Mouse (Mus musculus) hindbrain, embryonic 16.5 days (tissue): Measurements from ENCODE around the gene Pdcd4. TPM values are rescaled to one million over a fixed set of nuclear protein-coding genes. Genes with fewer than 3 reads are reported as not detected.
"Not testable (repeated sequence)": the region's sequence is repeated elsewhere in the genome, so short reads cannot be mapped to it uniquely, and the experiment has no call there.

ENCODE experiments used
- ATAC-seq: fragments of 200-750 bp; cut with Nextera tagmentation; 2 replicates; pipeline ENCODE4 v1.8.0; 2017; ENCODE audit warnings: moderate TSS enrichment, moderate library complexity
- H3K27ac ChIP-seq: fragments of 300-500 bp; sonication (generic); 2 replicates; pipeline ENCODE4 v1.5.1; 2014; ENCODE audit warnings: low read depth, mild to moderate bottlenecking, control low read depth, low read length, moderate library complexity
- H3K27me3 ChIP-seq: fragments of 300-500 bp; sonication (generic); replicated peaks from 2 replicates; pipeline ENCODE4 v1.6.1; 2014; ENCODE audit warnings: low read length; ENCODE audit not compliant: control insufficient read depth, insufficient read depth
- H3K36me3 ChIP-seq: fragments of 300-500 bp; sonication (generic); 2 replicates; pipeline ENCODE4 v1.6.1; 2014; ENCODE audit warnings: mild to moderate bottlenecking, low read length, moderate library complexity, mixed read lengths; ENCODE audit not compliant: control insufficient read depth, insufficient read depth
- H3K4me1 ChIP-seq: fragments of 300-500 bp; sonication (generic); 2 replicates; pipeline ENCODE4 v1.6.1; 2014; ENCODE audit warnings: low read depth, low read length; ENCODE audit not compliant: control insufficient read depth, insufficient read depth
- H3K4me2 ChIP-seq: fragments of 300-500 bp; sonication (generic); 2 replicates; pipeline ENCODE4 v1.6.1; 2014; ENCODE audit warnings: mild to moderate bottlenecking, low read length, control low read depth, moderate library complexity
- H3K4me3 ChIP-seq: fragments of 300-500 bp; sonication (generic); 2 replicates; pipeline ENCODE4 v1.5.1; 2014; ENCODE audit warnings: mild to moderate bottlenecking, low read length, control low read depth, moderate library complexity
- H3K9ac ChIP-seq: fragments of 300-500 bp; sonication (generic); 2 replicates; pipeline ENCODE4 v1.6.1; 2014; ENCODE audit warnings: low read depth, mild to moderate bottlenecking, control low read depth, low read length, moderate library complexity
- H3K9me3 ChIP-seq: fragments of 300-500 bp; sonication (generic); 2 replicates; pipeline ENCODE4 v1.6.1; 2014; ENCODE audit warnings: mild to moderate bottlenecking, low read length, moderate library complexity; ENCODE audit not compliant: control insufficient read depth
- WGBS: fragments of 180-500 bp; shearing (Covaris S2); extraction: QIAGEN DNeasy Blood & Tissue Kit; methylation state at CpG from one replicate; pipeline ENCODE4 v1.1.7; 2014; 5-methylcytosine and 5-hydroxymethylcytosine counted together
- polyA plus RNA-seq: library from polyadenylated mRNA; unstranded; fragments of >200 nt; fragmentation: Nextera tagmentation; extraction: Ambion mirVana; gene quantifications from 2 replicates; pipeline ENCODE4 v1.2.1, GENCODE M21; 2015

Pdcd4 gene
- polyA plus RNA-seq, 1 experiment from 2014 or later = 54.8 TPM

DNA sequence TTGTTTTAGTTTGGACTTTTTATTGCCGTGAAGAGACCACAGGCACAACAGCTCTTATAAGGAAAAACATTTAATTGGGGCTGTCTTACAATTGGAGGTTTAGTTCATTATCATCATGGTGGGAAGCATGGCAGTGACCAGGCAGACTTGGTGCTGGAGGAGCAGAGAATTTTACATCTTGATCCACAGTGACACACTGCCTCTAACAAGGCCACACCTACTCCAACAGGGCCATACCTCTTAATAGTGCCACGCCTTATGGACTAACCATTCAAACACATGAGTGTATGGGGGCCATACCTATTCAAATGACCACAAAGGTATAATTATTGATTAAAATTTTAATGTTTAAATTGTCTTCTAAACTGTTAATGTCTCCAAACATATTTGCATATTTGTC, 65.5 kb downstream of the Pdcd4 start:
- Histone ChIP-seq H3K4me1 (no peaks in the 10 kb centered on the region), H3K4me3 (no peak overlapping the region), H3K9ac (no peak overlapping the region), H3K9me3 (no peaks in the 10 kb centered on the region), H3K4me2 (no peak overlapping the region), H3K27me3 (no peaks in the 10 kb centered on the region), H3K27ac (no peak overlapping the region), H3K36me3 (no peaks in the 10 kb centered on the region)
- WGBS = 94% methylated on average over 2 of the region's 2 CpGs
- no peak for ATAC-seq

DNA sequence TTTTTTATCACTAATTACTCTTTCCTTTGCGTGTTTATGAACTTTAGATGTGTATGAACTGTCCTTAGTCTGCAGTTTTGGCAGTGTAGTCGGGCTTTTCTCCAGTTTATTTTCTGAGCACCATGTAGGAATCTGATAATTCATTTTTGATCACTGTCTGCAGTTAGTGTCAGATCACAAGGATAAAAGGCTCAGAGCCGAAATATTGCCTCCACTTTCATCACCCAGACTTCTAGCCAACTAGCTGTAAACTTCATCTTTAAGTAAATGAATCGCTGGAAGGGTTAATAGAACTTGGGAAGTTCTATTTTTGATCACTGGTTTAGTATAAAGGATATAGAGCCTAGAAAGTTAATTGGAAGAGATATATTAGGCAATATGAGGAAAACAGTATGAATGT, 70.5 kb downstream of the Pdcd4 start:
- Histone ChIP-seq H3K4me2 (no peak overlapping the region), H3K27ac (no peak overlapping the region)

DNA sequence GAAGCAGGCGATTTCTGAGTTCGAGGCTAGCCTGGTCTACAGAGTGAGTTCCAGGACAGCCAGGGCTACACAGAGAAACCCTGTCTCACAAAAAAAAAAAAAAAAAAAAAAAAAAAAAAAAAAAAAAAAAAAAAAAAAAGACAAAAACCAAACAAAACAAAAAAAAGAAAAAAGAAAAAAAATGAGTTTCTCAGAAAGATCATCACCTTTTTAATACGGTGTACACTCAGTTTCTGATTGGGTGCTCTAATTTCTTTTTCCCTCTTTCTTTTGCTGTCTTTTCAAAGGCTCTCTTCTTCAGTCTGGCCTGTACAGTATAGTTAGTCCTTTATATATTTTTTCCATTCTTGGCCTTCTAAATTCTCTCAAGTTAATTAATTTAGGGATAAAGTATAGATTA, 72.3 kb downstream of the Pdcd4 start:
- not testable (repeated sequence) for H3K4me1 ChIP-seq, H3K4me3 ChIP-seq, ATAC-seq, H3K9me3 ChIP-seq, H3K36me3 ChIP-seq, H3K9ac ChIP-seq, H3K4me2 ChIP-seq, H3K27me3 ChIP-seq, H3K27ac ChIP-seq
- WGBS = 97% methylated on average over 3 of the region's 3 CpGs

More for the DNA sequence above, 70.5 kb downstream of the Pdcd4 start:
- no peaks in the 10 kb centered on the region for H3K9me3 ChIP-seq
- H3K4me1 ChIP-seq = no peaks in the 10 kb centered on the region
- no peaks in the 10 kb centered on the region for H3K36me3 ChIP-seq
- H3K27me3 ChIP-seq = no peaks in the 10 kb centered on the region
- WGBS = 92% methylated on average over 4 of the region's 4 CpGs
- H3K4me3 ChIP-seq = no peak overlapping the region
- no peak overlapping the region for H3K9ac ChIP-seq
- ATAC-seq = no peak

DNA sequence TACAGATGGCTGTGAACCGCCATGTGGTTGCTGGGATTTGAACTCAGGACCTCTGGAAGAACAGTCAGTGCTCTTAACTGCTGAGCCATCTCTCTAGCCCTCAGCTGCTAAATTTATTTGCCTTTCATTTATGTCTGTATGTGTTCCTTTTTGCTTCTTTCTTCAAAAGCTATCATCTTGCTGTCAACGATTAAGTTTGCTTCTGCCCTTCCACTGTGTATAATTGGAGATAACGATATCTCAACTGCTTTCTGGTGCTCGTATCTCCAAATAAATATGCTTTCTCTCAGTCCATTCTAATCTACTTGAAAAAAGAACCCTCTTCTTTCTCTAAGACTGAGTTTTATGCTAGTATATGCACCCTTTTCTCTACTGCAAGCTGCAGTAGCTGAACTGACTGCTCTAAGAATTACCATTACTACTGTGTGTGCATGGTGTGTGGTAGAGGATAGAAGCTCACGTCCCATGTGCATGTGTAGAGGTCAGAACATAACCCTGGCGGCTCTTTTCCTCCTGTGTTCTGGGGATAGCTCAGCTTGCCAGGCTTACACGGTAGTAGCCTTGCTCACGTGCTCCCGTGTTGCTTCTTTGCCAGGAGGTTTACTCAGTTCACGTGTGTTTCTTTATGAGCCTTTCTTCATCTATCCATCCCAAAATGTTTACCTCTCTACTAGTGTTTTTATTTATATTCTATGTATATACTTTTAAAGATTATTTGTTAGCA, 73.0 kb downstream of the Pdcd4 start:
- Histone ChIP-seq H3K27me3 (no peaks in the 10 kb centered on the region), H3K4me3 (no peak overlapping the region), H3K36me3 (no peaks in the 10 kb centered on the region), H3K9me3 (no peaks in the 10 kb centered on the region), H3K9ac (no peak overlapping the region), H3K27ac (no peak overlapping the region), H3K4me2 (no peak overlapping the region), H3K4me1 (no peaks in the 10 kb centered on the region)
- no peak for ATAC-seq
- 88% methylated on average over 10 of the region's 10 CpGs for WGBS

DNA sequence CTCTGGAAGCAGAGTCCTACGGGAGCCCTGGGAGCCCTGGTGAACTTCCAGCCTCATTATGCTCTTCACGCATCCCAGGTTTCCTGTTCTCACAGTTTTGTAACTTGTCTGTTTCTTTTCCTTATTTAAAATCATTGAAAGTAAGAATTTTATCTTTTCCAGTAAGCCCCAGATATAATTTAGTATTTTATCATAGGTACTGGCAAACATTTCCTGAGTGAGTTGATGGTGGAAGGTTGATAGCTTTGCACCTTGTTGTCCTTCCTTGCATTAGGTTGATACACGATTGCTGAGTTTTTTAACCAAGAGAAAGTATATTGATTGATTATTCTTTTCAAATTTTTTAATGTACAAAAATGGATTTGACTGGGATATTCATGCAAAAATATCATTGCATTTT, 77.2 kb downstream of the Pdcd4 start:
- 88% methylated on average over 3 of the region's 3 CpGs for WGBS
- H3K27me3 ChIP-seq = no peaks in the 10 kb centered on the region
- H3K4me2 ChIP-seq = no peak overlapping the region
- no peaks in the 10 kb centered on the region for H3K36me3 ChIP-seq
- no peak for ATAC-seq
- no peaks in the 10 kb centered on the region for H3K9me3 ChIP-seq
- no peak overlapping the region for H3K27ac ChIP-seq
- no peak overlapping the region for H3K4me3 ChIP-seq
- H3K4me1 ChIP-seq = no peaks in the 10 kb centered on the region
- H3K9ac ChIP-seq = no peak overlapping the region

DNA sequence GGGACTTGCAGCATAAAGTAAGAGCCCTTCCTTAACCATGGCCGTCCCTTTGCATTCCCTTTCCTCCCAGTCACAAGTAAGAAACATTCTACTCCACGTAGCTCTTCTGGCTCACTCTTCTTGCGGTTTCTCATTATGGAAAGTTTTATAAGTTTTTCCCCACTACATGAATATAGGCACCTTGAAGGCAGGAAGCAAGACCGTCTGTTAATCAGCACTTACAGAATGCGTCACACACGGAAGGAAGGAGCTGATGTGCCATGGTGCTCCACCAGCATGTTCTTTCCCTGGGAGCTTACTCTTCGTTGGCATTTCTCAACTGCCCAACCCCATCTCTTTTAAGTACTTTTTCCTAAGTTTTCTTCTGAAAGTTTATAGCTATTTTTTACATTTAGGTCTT, 79.9 kb downstream of the Pdcd4 start:
- Histone ChIP-seq H3K9ac (no peak overlapping the region), H3K36me3 (no peaks in the 10 kb centered on the region), H3K4me2 (no peak overlapping the region), H3K27me3 (no peaks in the 10 kb centered on the region), H3K4me1 (no peaks in the 10 kb centered on the region), H3K9me3 (no peaks in the 10 kb centered on the region), H3K27ac (no peak overlapping the region), H3K4me3 (no peak overlapping the region)
- no peak for ATAC-seq
- 86% methylated on average over 7 of the region's 7 CpGs for WGBS

DNA sequence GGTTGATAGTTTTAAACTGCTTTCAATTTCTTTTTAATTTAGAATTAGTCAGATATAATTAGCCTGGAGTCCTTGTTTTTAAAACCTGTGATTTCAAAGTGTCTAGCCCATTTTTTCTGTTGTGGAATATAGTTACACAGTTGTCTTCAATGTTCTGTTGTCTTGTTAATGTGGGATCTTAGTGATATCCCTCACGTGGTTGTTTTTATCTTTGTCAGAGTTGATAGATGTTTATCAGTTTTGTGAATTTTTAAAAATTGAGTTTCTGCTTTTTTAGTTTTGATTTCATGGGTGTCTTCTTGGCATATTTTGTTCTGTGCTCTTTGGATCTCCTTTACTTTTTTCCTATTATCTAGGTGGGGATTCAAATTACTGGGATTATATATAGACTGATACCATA, 81.6 kb downstream of the Pdcd4 start:
- Histone ChIP-seq H3K27ac (no peak overlapping the region), H3K9me3 (no peaks in the 10 kb centered on the region), H3K4me1 (no peaks in the 10 kb centered on the region), H3K27me3 (no peaks in the 10 kb centered on the region), H3K36me3 (no peaks in the 10 kb centered on the region), H3K9ac (no peak overlapping the region), H3K4me2 (no peak overlapping the region), H3K4me3 (no peak overlapping the region)
- 80% methylated on average over 1 of the region's 1 CpGs for WGBS
- no peak for ATAC-seq

Other genes starting within 250 kb of the Pdcd4 start
- gene Rbm20, start 214.9 kb upstream of the Pdcd4 start, polyA plus RNA-seq = 0.86 and 0.88 TPM in 2 replicates
- 55.4 and 67.7 TPM in 2 replicates for gene Shoc2, start 52.1 kb downstream of the Pdcd4 start, polyA plus RNA-seq
- gene Bbip1, start 52.4 kb downstream of the Pdcd4 start, polyA plus RNA-seq = 134 and 142 TPM in 2 replicates
- gene Adra2a, start 151.9 kb downstream of the Pdcd4 start, polyA plus RNA-seq = 3.8 and 4.1 TPM in 2 replicates